Mouse (Mus musculus) CD4-positive, CD25-positive, alpha-beta regulatory T cell, adult 4 months (primary cell): ENCODE results near the gene Ank2. TPM values are rescaled to one million over a fixed set of nuclear protein-coding genes. Genes with fewer than 3 reads are reported as not detected.
"Not testable (repeated sequence)": the region's sequence is repeated elsewhere in the genome, so short reads cannot be mapped to it uniquely, and the experiment has no call there.

Experiments
- ATAC-seq: one replicate; pipeline ENCODE4 v1.8.0; 2017
- polyA plus RNA-seq, 2 experiments: library from polyadenylated mRNA; unstranded; fragments of 100-300 nt; shearing (Covaris generic); gene quantifications; one replicate each; pipeline ENCODE4 v1.2.1; 2017

The Ank2 gene
- polyA plus RNA-seq, 2 experiments from 2014 or later = 0.23 to 0.32 TPM

DNA sequence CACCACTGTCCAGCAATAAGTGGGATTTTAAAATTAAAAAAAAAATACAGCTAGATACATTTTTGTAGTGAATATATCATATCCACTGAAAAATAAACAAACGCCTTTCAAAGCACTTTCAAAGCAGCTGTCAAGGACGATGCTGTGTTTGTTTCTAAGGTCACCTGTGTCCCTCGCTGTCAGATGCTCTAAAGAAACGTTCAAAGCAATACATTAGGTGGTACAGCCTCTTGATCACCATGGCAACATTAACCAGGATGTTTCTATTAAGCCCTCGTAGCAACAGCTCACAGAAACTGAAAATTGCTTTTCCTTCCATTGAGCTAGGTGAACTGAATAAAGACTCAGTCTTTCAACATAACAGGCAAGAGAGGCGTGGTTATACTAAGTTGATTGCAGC is 17.5 kb downstream of the Ank2 start:
- no peak for ATAC-seq

DNA sequence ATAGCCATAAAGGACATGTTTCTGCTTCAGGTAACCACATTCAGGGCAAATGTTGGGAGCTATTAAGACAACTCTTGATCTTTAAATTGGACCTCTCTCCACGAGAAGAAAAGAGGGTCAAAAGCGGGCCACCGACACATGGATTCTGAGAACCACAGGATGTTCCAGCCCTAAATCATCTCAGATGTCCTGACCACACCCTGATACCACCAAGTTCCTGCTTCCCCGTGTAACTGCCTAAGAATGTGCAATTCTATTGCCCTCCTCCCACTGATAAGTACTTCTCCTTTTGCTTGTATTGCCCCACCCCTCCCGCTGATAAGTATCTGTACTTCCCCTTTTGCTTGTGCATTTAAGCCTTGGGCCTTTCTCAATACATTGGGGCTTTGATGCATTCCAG is 18.8 kb downstream of the Ank2 start:
- ATAC-seq = not testable (repeated sequence)

DNA sequence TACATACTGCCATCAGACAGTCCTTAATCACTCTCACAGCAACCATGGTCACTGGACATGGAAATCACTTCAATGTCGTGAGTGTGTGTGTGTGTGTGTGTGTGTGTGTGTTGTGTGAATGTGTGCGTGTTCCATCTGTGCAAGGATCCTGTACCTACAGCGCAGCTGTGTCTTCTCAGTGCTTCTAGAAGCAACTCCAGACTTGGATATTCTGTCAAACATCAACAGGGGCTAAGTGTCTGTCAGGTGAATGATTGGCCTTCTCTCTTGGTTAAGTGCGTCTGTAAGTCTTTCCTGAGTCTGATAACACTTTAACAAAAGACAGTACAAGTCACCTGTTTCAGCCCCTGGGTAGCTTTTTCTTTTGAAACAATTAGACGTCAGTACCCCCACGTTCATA is 25.0 kb downstream of the Ank2 start:
- no peak for ATAC-seq

DNA sequence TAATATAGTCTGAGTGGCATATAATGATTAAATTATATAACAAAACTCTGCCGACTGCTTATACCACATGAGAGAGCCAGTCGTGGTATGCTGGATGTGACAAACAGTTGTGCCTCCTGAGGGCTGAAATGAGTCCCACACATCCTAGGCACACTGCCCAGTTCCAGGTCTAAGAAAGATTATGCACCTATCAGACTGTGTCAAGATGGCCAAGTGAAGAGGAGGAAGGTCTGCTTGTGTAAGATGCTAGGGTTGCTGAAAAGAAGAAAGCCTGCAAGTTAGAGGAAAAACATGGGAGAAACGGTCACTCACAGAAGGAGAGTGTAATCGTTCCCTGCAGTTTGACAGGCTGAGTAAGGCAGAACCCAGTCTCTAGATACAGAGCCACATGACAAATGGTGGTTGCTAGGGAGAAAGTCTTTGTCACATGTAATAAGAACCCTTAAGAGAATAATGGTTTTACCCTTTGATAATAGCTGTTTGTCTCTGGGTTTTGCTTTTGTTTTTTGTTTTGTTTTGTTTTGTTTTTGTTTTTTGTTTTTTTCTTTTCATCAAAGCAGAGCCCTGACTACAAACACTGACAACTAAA is 29.9 kb downstream of the Ank2 start:
- no peak for ATAC-seq

DNA sequence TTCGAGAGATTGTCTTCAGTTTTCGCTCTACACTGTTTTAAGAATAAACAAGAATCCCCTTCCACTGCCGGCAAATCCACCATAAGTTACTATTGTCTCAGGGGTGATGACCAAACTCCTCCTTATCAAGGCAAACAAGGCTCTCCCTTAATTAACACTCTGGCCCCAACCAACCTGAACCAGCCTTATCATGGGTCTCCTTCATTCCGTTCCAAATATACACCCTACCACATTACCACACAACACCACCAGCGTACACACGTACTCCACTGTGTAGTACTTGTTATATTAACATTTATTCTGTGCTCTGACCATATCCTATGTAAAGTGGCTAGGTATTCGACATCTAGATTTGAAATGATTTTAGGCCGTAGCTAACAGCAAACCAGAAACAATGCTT is 30.6 kb downstream of the Ank2 start:
- no peak for ATAC-seq

DNA sequence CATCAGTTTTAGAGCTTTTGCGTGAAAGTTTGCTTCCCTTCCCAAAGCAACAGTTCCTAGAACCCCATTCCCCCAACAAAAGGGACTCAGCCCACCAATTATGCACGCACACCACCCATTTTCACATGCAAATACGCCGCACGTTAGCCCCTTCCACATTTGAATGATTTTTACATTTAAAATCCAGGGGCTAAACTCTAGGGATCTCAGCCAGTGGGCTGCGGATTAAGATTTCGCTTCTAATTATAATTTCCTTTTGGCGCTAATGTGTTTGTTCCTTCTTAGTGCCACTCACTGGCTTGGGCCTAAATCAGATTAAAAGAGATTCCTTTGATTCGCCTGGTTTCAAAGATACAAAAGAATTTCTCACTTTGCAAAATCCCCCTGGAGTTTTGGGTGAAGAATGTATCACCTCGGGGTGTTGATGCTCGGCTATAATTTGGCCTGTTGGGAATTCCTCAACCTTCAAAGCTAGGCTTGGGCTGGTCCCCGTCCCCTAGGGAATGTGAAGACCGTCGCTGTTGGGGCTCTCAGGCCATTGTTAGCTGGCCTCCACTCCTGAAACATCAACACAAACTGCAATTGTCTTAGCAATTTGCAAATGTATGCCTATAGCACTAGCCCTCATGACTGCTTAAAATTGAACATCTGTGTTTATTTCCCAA is 35.2 kb downstream of the Ank2 start:
- no peak for ATAC-seq

DNA sequence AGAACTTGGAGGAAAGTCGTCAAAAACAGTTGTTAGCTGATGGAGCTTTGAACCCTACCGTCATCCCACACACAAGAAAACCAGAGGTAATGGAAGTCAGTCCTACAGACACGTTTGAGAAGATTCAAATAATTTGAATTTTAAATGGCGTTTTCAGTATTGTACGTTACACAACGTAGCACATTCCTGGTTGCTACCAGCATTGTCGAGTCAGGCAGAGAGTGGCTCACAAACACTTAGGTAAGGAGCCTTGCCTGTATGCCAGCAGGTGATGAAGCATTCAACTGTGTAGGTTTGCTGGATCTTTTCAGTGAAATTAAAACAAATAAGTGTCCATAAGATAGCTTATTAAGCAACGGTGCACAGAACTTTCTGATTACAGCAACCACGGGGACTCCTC is 36.0 kb downstream of the Ank2 start:
- ATAC-seq = no peak

DNA sequence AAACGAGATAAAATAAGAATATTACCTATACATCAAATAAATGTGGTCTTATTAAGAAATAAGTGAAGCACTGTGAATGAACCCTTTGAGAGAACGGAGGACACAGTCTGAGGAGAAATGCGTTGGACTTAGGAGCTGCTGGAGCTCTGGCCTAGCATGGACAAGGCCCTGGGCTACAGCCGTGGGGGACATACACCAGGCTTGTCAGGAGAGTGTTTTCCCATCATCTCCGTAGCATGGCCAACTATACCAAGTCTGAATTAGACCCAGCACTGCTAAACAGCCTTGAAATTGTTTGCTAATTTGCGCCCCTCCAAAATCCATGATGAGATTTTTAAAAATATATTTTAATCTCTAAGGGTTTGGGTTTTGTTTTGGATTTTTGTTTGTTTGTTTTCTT is 36.7 kb downstream of the Ank2 start:
- ATAC-seq = no peak

DNA sequence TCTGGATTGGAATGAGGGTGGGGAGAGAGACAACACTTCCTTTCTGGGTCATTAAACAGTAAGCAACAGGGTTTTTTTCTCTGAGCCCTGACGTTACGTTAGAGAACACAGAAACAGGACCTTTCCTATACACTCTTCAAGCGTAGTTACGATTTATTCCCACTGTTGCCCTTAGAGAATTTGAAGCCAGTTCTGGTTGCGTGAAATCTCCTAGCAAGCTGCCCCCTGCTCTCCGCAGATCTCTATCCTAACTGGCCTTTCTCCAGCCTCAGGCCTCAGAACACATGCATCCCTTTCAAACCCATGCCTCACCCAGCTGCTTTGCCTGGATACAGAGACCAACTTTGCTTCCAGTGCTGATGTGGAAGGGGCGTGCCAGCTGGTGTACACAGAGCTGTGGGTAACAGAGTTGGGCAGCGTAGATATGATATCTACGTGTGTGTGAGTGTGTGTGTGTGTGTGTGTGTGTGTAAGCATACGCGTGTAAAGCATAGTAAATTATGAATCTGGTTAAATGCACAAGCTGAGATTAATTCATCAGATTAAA is 38.2 kb downstream of the Ank2 start:
- ATAC-seq = no peak

DNA sequence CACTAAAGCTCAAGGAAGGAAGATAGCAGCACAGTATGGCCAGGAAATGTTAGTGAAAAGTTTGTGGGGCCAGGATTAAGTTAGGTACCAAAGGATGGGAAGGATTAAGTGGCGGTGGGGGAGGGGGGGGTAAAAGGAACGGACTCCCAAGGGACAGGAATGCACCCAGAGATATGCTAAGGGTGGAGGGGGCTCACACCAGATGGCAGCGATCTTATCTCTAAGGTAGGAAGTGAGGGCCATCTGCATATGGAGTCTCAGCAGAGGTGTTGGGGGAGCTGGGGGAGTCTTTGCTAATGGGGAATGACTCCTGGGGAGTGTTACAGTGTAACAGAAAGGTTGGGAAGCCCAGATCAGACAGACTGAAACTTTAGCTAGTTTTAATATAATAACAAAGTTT is 39.3 kb downstream of the Ank2 start:
- ATAC-seq = no peak

DNA sequence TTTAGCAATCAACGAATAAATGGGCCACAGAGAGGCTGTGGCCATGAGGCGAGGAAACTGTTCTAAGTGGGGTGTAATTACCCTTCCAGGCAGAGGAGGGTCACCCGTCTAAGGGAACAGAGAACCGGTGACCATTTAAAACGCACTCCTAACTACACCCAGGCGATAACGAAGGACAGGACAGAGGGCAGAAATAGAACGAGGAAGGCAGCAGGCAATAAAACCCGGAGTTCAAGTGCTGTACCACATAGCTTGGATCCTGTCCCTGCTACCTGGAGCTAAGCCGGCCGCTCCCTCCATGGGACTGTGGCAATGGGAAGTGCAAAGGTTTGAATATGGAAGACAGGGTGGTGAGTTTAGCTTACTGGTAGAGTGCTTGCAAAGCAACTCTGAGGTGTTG is 40.2 kb downstream of the Ank2 start:
- ATAC-seq = no peak

DNA sequence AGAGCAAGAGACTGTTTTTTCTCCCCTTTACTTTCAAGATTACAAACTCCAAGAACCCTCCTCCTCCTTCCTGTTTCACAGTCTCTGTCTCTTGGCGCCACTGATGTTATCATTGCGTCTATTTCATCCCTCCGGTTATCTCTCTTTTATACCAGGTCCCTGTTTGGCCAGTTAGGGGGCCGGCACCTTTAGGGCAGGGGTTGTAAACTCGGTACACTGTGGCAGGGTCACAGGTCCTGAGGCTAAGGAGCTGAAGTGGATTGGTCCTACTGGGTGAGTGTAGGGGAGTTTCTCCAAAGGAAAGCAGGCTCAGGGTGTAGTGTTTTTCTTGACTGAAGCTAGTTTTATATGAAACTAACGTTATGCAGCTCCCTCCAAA is 40.7 kb downstream of the Ank2 start:
- no peak for ATAC-seq

DNA sequence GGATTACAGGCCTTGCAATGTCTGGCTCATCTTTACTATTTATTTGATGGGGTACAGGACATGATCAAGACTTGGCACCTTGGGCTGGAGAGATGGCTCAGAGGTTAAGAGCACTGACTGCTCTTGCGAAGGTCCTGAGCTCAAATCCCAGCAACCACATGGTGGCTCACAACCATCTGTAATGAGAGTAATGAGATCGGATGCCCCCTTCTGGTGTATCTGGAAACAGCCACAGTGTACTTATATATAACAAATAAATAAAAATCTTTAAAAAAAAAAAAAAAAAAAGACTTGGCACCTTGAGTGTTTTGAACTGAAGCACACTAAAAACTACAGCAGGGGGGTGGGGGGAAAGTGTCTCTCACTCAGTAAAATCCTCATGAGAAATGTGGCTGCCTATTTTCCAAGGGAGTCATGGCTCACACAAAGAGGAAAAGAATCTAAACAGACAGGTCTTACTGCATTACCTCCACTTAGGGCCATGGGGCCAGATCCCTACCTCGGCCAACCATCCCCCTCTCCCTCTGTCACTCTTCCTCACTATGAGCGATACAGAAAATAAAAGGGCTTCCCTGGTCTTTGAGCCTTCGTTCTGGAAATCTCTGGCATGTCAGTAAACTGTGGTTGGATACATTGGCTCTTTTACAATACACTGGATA is 41.3 kb downstream of the Ank2 start:
- no peak for ATAC-seq

DNA sequence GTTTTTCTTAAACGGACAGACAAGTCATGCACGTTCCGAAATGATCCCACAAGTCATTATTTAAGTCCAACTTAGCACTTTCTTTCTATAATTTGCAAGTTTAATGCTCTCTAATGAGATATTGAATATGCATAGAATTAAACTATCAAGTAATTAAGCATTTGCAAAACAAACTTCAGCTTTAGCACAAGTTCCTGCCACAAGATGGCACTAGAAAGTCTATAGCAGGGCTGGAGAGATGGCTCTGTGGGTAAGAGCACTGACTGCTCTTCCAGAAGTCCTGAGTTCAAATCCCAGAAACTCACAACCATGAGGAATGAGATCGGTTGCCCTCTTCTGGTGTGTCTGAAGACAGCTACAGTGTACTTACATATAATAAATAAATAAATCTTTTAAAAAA is 45.4 kb downstream of the Ank2 start:
- no peak for ATAC-seq

DNA sequence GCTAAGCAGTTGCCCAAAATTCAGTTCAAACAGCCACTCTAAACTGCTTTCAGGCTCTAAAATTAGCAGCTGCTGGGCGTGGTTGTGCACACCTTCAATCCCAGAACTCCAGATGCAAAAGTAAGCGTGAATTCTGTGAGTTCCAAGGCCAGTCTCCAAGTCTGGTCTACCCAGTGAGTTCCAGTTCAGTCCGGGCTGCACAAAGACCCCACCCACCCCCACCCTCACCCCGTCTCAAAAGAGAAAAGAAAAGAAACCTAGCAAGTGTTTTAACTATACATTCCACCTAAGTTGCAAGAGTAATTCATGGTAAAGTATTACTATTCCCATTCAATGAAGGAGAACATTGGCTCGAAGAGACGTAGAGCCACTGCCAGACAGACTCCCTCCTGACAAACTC is 45.9 kb downstream of the Ank2 start:
- ATAC-seq = no peak

DNA sequence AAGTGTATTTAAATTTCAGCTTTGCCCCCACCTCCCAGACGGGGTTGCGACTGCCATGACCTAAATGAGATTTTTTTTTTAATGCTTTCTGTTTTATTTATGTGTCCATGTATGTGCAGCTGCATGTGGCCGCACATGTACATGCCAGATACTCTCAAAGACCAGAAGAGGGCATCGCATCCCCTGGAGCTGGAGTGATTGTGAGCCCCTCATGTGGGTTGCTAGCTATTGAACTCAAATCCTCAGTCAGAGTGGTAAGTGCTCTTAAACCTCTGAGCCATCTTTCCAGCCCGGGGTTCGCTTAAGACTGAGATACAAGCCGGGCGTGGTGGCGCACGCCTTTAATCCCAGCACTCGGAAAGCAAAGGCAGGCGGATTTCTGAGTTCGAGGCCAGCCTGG is 46.9 kb downstream of the Ank2 start:
- ATAC-seq = no peak

DNA sequence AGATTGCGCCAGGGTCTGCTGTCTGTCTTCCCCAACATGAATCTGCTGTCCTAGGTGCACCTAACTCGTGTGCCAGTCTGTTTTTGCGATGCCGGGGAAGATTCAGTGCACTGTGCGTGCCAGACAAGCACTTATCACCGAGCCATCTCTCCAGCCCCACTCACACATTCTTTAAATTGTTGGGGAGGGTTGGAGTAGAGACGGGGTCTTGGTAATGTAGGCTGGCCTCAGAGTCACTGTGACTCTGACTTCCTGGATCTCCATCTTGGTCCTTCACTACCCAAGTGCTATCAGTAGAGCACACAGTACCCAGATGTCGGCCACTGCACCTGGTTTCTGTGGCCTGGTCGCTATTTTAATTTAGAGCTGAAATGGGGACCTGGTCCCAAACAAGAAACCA is 47.4 kb downstream of the Ank2 start:
- no peak for ATAC-seq

DNA sequence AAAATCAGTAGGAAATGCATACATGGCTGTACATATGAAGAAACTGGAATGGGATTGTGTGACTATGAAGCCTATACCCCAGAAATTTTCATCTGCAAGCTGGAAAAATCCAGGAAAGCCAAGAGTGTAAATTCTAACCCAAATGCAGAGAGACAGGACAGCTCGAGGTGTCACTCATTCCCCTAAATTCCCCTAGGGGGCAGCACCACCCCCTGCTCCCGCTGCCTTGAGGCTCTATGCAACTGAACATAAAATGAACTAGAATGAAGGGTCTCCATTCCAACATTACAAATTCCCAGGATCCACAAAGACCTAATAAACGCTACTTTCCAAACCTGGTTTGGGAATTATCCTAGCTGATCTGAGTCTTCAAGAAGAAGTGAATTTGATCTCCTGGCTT is 48.1 kb downstream of the Ank2 start:
- no peak for ATAC-seq

DNA sequence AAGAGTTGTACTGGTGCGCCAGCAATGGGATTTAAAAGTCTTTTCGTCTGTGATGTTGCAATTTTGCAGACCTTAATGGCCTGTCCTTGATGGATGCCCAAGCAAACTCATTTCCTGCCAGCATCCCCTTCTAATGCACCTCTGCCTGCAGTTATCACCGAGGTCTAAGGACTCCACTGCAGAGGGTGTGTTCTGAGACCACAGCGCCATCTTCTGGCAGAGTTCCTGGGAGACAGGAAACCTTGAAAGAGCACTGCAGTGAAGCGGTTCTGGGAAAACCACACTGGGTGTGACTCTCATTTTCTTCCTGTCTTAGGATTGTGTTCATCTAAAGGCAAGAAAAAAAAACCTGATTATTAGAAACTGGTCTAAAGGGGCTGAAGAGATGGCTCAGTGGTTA is 53.0 kb downstream of the Ank2 start:
- no peak for ATAC-seq

DNA sequence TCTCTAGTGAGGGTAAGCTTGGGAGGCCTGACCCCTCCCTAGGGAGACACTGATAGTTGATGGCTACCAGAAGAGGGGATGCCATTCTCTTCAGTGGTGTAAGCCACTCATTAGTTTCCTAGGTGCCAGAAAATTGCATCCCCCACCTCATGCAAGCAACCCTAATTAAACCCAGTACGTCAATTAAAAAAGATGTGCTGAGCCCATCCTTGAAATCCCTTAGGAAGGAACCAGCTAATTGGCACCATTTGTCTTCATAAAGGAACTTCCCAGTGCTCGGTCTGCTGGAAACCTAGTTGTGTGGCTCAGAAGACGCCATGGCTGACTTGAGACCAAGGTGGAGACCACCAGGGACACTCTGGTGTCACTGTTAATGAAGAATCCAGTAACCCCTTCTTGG is 65.9 kb downstream of the Ank2 start:
- ATAC-seq = no peak

DNA sequence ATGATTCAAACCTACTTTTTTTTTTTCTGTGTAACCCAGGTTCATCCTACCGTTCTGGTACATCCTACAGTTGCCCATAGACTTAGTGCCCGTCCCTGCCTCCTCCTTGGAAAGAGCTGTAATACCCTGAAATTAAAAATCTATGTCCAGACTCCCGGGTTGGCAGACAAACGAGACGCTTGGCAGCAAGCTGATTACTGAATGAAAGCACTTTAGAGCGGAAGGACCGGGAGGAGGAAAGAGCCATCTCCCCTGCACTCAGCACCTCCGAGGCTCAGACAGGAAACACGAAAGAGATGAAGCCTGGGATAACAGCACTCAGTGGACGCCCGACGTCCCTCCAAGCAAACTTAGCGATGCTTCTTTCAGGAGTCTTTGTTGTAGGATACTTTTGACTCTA is 69.3 kb downstream of the Ank2 start:
- no peak for ATAC-seq

DNA sequence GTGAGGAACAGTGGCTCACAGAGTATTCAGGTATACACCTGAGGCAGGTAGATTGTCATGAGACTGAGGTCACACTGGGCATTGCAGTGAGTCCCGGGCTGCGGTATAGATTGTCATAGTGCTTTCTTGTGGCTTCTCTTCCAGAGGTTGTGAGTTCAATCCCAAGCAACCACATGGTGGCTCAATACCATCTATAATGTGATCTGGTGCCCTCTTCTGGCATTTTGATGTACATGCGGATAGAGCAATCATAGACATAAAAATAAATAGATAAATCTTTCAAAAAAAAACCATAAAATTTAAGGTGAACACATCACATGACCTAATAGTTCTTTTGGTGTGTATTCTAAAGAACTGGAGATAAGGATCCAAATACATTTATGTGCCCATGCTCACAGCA is 70.6 kb downstream of the Ank2 start:
- ATAC-seq = no peak

DNA sequence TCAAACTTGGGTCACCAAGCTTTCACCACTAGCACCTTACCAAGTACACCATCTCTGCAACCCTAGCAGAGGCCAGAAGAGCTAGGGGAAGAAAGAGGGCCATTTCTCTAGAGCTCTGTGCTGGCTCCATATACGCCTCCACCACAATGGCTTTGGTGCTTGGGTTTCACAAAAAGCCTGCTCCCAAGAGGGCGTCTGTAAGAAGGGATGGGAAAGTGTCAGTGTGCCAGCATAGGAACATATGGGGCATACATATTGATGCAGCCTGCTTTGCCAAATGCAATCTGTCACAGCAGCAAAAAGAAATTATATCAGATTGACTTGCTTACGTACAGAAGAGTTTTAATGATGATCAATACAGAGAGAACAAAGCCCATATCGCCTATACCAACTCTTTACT is 82.2 kb downstream of the Ank2 start:
- ATAC-seq = no peak

DNA sequence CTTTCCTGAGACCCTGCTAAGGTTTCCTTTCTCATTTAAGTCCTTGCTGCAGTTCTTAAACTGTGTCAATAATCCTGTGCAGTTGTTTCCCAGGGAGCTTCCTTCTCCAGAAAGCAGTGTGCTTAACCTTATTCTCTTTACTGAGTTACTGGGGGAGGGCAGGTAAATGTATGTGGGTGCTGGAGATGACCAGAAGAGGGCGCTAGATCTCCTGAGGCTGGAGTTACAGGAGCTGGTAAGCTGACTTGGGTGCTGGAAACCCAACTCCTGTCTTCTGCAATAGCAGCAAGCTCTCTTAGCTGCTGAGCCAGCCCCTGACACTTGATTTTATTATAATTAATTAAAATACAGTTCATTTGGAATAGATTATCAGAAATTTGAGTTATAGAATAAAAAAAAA is 84.7 kb downstream of the Ank2 start:
- ATAC-seq = no peak
